In the genomic region with DNA sequence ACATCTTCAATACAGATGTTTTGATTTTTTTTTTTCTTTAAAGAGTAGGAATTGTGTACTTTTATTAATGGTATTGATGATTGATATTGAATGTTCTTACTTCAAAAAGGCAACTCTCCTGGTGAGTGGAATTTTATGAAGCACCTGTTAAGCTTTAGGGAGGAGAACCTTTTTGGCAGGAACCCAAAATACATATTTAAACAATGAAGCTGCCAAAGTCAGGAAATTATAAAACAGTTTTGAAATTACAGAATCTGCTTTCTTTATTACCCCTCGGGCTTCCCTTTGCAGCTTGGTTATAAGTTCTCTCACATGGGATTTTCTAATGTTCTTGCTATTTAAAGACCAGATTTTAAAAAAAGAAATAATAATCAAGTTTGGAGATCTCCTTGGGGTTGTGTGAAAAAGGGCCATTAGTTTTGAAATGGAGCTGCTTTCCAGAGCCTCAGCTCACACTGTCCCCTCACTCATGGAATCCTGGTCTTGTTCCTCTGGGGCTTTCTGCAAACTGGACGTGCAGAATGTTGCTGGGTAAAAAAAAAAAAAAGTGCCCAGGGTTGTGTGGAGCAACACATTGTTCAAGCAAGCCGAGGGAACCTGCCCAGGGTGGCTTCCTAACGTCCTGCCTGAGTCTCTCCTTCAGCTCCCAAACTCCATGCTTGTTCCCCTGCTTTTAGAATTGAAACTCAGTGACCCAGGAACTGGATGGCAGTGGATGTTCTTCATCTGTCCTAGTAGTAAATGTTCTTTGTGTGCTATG, we compare ENCODE assay signal across 22 mouse cellular contexts.
DNase-seq lines count a peak whose midpoint lies in the region; ATAC-seq and TF ChIP-seq lines count a peak whose summit lies in the region.
"Had no signal": no experiment of that assay in that cellular context is flagged by ENCODE, and none has a peak within 500 bp of the region (broad histone marks: within the 10 kb centered on the region; RNA-seq: fewer than 3 reads in every experiment).

No protein-coding gene starts in this region.

- 45% methylated on average over 4 of the region's 4 CpGs for WGBS in heart, embryonic 15.5 days
- WGBS in lung, embryonic 14.5 days, result 33% methylated on average over 4 of the region's 4 CpGs
- WGBS in embryonic facial prominence, embryonic 15.5 days, result 32% methylated on average over 4 of the region's 4 CpGs
- 57% methylated on average over 4 of the region's 4 CpGs for WGBS in midbrain, postnatal 0 days

- no peak overlapping the region for H3K4me3 ChIP-seq in heart, embryonic 15.5 days
- no peak overlapping the region for H3K4me3 ChIP-seq in lung, embryonic 14.5 days (ENCODE audit: low read depth, low read length)
- no peak overlapping the region for H3K4me3 ChIP-seq in embryonic facial prominence, embryonic 15.5 days (replicated peaks)
- H3K4me3 ChIP-seq in midbrain, postnatal 0 days (ENCODE audit: low read depth, low read length), result no peak overlapping the region
- H3K4me3 ChIP-seq: forebrain, embryonic 12.5 days; gastrocnemius, adult 2 months; heart, adult 2 months; hindbrain, embryonic 10.5 days; liver, embryonic 13.5 days; midbrain, embryonic 12.5 days; neural tube, embryonic 13.5 days had no signal

- peaks cover 10% of the 10 kb centered on the region; the same call in 1 of the 2 replicates for H3K4me1 ChIP-seq in heart, embryonic 15.5 days (replicated peaks)
- H3K4me1 ChIP-seq in lung, embryonic 14.5 days (ENCODE audit: insufficient read depth), result no peaks in the 10 kb centered on the region; the same call in 1 of the 2 replicates
- H3K4me1 ChIP-seq in embryonic facial prominence, embryonic 15.5 days, result peaks cover 15% of the 10 kb centered on the region
- H3K4me1 ChIP-seq in midbrain, postnatal 0 days (ENCODE audit: insufficient read depth, low read length), result no peaks in the 10 kb centered on the region
- H3K4me1 ChIP-seq: hindbrain, embryonic 10.5 days; liver, embryonic 13.5 days; midbrain, embryonic 12.5 days had no signal

- peak overlapping the region; percentile 12; the same call in 1 of the 2 replicates for H3K27ac ChIP-seq in heart, embryonic 15.5 days
- H3K27ac ChIP-seq in lung, embryonic 14.5 days (ENCODE audit: low read depth), result peak overlapping the region; percentile 51; the same call in 1 of the 2 replicates
- H3K27ac ChIP-seq in embryonic facial prominence, embryonic 15.5 days (replicated peaks), result peak overlapping the region; percentile 63; the same call in 1 of the 2 replicates
- H3K27ac ChIP-seq in midbrain, postnatal 0 days (ENCODE audit: low read depth, low read length), result no peak overlapping the region
- H3K27ac ChIP-seq: forebrain, embryonic 12.5 days; gastrocnemius, adult 2 months; heart, adult 2 months; hindbrain, embryonic 10.5 days; liver, embryonic 13.5 days; midbrain, embryonic 12.5 days; neural tube, embryonic 13.5 days had no signal

- H3K9me3 ChIP-seq in heart, embryonic 15.5 days (replicated peaks), result no peaks in the 10 kb centered on the region
- no peaks in the 10 kb centered on the region for H3K9me3 ChIP-seq in lung, embryonic 14.5 days (ENCODE audit: low read depth, low read length)
- H3K9me3 ChIP-seq in embryonic facial prominence, embryonic 15.5 days (replicated peaks), result no peaks in the 10 kb centered on the region
- H3K9me3 ChIP-seq in midbrain, postnatal 0 days (ENCODE audit: low read length), result no peaks in the 10 kb centered on the region
- H3K9me3 ChIP-seq: forebrain, embryonic 12.5 days; hindbrain, embryonic 10.5 days; liver, embryonic 13.5 days; midbrain, embryonic 12.5 days; neural tube, embryonic 13.5 days had no signal

- no peaks in the 10 kb centered on the region for H3K27me3 ChIP-seq in heart, embryonic 15.5 days
- no peaks in the 10 kb centered on the region for H3K27me3 ChIP-seq in lung, embryonic 14.5 days (ENCODE audit: insufficient read depth, low read length)
- H3K27me3 ChIP-seq in embryonic facial prominence, embryonic 15.5 days, result no peaks in the 10 kb centered on the region
- H3K27me3 ChIP-seq in midbrain, postnatal 0 days (ENCODE audit: insufficient read depth, low read length), result no peaks in the 10 kb centered on the region
- H3K27me3 ChIP-seq: forebrain, embryonic 12.5 days; liver, embryonic 13.5 days; midbrain, embryonic 12.5 days; neural tube, embryonic 13.5 days had no signal

- no peak for DNase-seq in heart, postnatal 14 days
- DNase-seq in lung, embryonic 14.5 days, result peak; percentile 65
- no peak for DNase-seq in lung, postnatal 14 days
- peak; percentile 40 for DNase-seq in lung, postnatal 36 days
- no peak for DNase-seq in midbrain, postnatal 0 days (ENCODE audit: low spot score)
- DNase-seq in gastrocnemius, postnatal 10 days, result no peak
- DNase-seq: adrenal gland, postnatal 25 days; cerebellum, adult 11 months; cerebellum, postnatal 10 days; gastrocnemius, adult 2 months; heart, adult 2 months; kidney, adult 9 months; layer of hippocampus, postnatal 36 days; liver, embryonic 13.5 days; right cerebral cortex, adult 18-20 months; thymus, adult 2 months had no signal

- no peak for TF ChIP-seq CTCF in lung, embryonic 14.5 days (IDR thresholded peaks at IDR 0.05; ENCODE audit: low read depth)
- no peak for TF ChIP-seq CTCF in midbrain, postnatal 0 days (IDR thresholded peaks at IDR 0.05)

- H3K36me3 ChIP-seq in heart, embryonic 15.5 days, result peaks cover 6% of the 10 kb centered on the region; the same call in 1 of the 2 replicates
- peaks cover 16% of the 10 kb centered on the region for H3K36me3 ChIP-seq in lung, embryonic 14.5 days (ENCODE audit: insufficient read depth)
- H3K36me3 ChIP-seq in embryonic facial prominence, embryonic 15.5 days, result peaks cover 18% of the 10 kb centered on the region
- peaks cover 7% of the 10 kb centered on the region; the same call in 1 of the 2 replicates for H3K36me3 ChIP-seq in midbrain, postnatal 0 days (ENCODE audit: insufficient read depth, low read length)
- H3K36me3 ChIP-seq: liver, embryonic 13.5 days had no signal

- intact Hi-C loops in heart, postnatal 14 days (cut with DNase I), result no loop called here

- no peak for ATAC-seq in heart, embryonic 15.5 days (replicated peaks; ENCODE audit: insufficient number of reproducible peaks, insufficient read depth, low FRiP score, low read depth)
- ATAC-seq in lung, embryonic 14.5 days (ENCODE audit: insufficient read depth), result no peak
- no peak for ATAC-seq in embryonic facial prominence, embryonic 15.5 days (ENCODE audit: insufficient number of reproducible peaks, low FRiP score, low TSS enrichment, low read depth)
- no peak for ATAC-seq in midbrain, postnatal 0 days (ENCODE audit: low FRiP score)

- H3K9ac ChIP-seq in heart, embryonic 15.5 days, result no peak overlapping the region
- no peak overlapping the region for H3K9ac ChIP-seq in lung, embryonic 14.5 days
- H3K9ac ChIP-seq in embryonic facial prominence, embryonic 15.5 days, result no peak overlapping the region
- H3K9ac ChIP-seq in midbrain, postnatal 0 days (replicated peaks; ENCODE audit: low read length, poor library complexity, severe bottlenecking), result no peak overlapping the region
- H3K9ac ChIP-seq: forebrain, embryonic 12.5 days; liver, embryonic 13.5 days; midbrain, embryonic 12.5 days; neural tube, embryonic 13.5 days had no signal

- H3K4me2 ChIP-seq in heart, embryonic 15.5 days, result no peak overlapping the region
- H3K4me2 ChIP-seq in lung, embryonic 14.5 days, result peak overlapping the region; percentile 8; the same call in 1 of the 2 replicates
- H3K4me2 ChIP-seq in embryonic facial prominence, embryonic 15.5 days (replicated peaks), result no peak overlapping the region
- no peak overlapping the region for H3K4me2 ChIP-seq in midbrain, postnatal 0 days (ENCODE audit: low read depth, low read length, poor library complexity, severe bottlenecking)
- H3K4me2 ChIP-seq: forebrain, embryonic 12.5 days; liver, embryonic 13.5 days; midbrain, embryonic 12.5 days; neural tube, embryonic 13.5 days had no signal

Comparison
In these comparisons a context has a peak if more than half of its experiments do, and no peak if none do; other contexts are left out.
1. DNase-seq: peak in lung, embryonic 14.5 days (single experiment) and lung, postnatal 36 days (single experiment); none in heart, postnatal 14 days (0 of 2), lung, postnatal 14 days (single experiment), midbrain, postnatal 0 days (single experiment) and gastrocnemius, postnatal 10 days (single experiment).